Mouse (Mus musculus) brain, embryonic 18.5 days (tissue): ENCODE data around the gene Hspa8.
"Not testable (repeated sequence)": the region's sequence is repeated elsewhere in the genome, so short reads cannot be mapped to it uniquely, and the experiment has no call there.

ENCODE experiments used
- DNase-seq: peaks from one replicate; pipeline ENCODE4 v3.0.0-alpha.2; 2012; ENCODE audit warnings: low read depth, low spot score

The Hspa8 gene

GRCm38 (mm10) chr9:40800675-40801612 is at the start of gene Hspa8:
Gene Hspa8, plus strand, starts transcription at chr9:40800984.
- peak; percentile 99 for DNase-seq

GRCm38 (mm10) chr9:40751749-40752148 is 49.0 kb upstream of the Hspa8 start:
- no peak for DNase-seq

GRCm38 (mm10) chr9:40756401-40756800 is 44.4 kb upstream of the Hspa8 start:
- DNase-seq, result no peak

GRCm38 (mm10) chr9:40757105-40757626 is 43.6 kb upstream of the Hspa8 start:
- peak; percentile 43 for DNase-seq

- peak; percentile 71 for DNase-seq
Measured at GRCm38 (mm10) chr9:40757685-40758270, 43.0 kb upstream of the Hspa8 start.

- no peak for DNase-seq
Measured at GRCm38 (mm10) chr9:40762354-40762753, 38.4 kb upstream of the Hspa8 start.

GRCm38 (mm10) chr9:40764887-40765580 is 35.8 kb upstream of the Hspa8 start:
- no peak for DNase-seq

GRCm38 (mm10) chr9:40765581-40765940 is 35.2 kb upstream of the Hspa8 start:
- no peak for DNase-seq

GRCm38 (mm10) chr9:40766058-40766605 is 34.7 kb upstream of the Hspa8 start:
- no peak for DNase-seq

GRCm38 (mm10) chr9:40767946-40768345 is 32.8 kb upstream of the Hspa8 start:
- DNase-seq, result no peak

- DNase-seq, result no peak
Measured at GRCm38 (mm10) chr9:40772246-40772645, 28.5 kb upstream of the Hspa8 start.

- DNase-seq, result not testable (repeated sequence)
Measured at GRCm38 (mm10) chr9:40773142-40773541, 27.6 kb upstream of the Hspa8 start.

- DNase-seq, result no peak
Measured at GRCm38 (mm10) chr9:40773869-40774268, 26.9 kb upstream of the Hspa8 start.

- DNase-seq, result no peak
Measured at GRCm38 (mm10) chr9:40776044-40776443, 24.7 kb upstream of the Hspa8 start.

GRCm38 (mm10) chr9:40776459-40777248 is 24.1 kb upstream of the Hspa8 start:
- DNase-seq, result no peak

- DNase-seq, result no peak
Measured at GRCm38 (mm10) chr9:40780111-40780510, 20.7 kb upstream of the Hspa8 start.

GRCm38 (mm10) chr9:40780892-40781725 is 19.7 kb upstream of the Hspa8 start:
- no peak for DNase-seq

- DNase-seq, result no peak
Measured at GRCm38 (mm10) chr9:40781726-40782581, 18.8 kb upstream of the Hspa8 start.
